Mouse (Mus musculus) spleen, embryonic (tissue): ENCODE data around the gene Crcp.

Experiments
- CTCF ChIA-PET: fragments of 350-600 bp; sonication (Branson Sonifier 250); formaldehyde crosslinking; loops from one replicate; lab custom pipeline; 2022; lab: Charles Lee

The Crcp gene

DNA sequence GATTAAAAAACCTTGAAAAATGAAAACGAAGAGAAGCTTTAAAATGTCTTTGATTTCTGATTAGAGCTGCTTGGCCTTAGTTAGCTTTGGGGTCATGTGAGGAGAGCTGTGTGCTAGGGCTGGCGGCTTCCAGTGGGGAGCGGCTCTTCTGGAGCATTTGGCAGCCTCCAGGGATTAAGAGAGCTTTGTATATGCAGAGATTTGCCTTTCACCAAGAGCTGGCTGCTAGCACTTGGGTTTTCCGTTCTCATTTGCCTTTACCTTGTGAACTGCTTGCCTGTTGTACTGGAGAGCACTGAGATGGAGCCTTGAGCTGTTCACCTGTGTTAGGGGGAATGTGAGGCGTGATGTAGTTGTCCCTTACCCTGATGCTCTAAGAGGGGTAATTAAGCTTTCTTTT, 23.4 kb downstream of the Crcp start:
- CTCF ChIA-PET, result interaction anchor here (0.6 to 1.4 kb wide), 3 partner anchors 23 to 274 kb away, joined by 3 to 4 read pairs (median 3); no protein-coding TSS in a partner anchor

- CTCF ChIA-PET, result interaction anchor here (0.6 to 1.4 kb wide), 2 partner anchors 88 to 274 kb away, joined by 3 to 4 read pairs; no protein-coding TSS in a partner anchor
Measured at GRCm38 (mm10) chr5:130052955-130053354, 23.9 kb downstream of the Crcp start.

DNA sequence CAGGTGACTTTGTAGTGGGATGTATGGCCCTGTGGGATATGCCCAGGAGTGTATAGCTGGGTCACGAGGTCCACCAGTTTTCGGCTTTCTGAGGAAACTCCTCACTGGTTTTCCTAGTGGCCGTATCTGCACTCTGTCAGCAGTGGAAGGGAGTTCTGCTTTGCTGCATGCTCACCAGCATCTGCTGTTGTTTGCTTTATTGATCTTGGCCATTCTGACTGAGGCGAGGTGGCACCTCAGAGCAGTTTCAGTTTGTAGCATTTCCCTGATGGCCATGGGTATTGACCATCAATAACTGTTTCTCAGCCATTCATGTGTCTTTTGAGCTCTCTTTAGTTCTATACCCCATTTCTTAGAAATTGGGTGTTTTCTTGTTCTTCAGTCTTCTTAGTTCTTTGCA, 26.6 kb downstream of the Crcp start:
- CTCF ChIA-PET, result interaction anchor here (1.2 to 1.9 kb wide), 2 partner anchors 11 to 23 kb away, joined by 5 read pairs; no protein-coding TSS in a partner anchor

GRCm38 (mm10) chr5:130056303-130056702, 27.2 kb downstream of the Crcp start:
- CTCF ChIA-PET, result interaction anchor here (0.6 to 1.9 kb wide), 3 partner anchors 11 to 84 kb away, joined by 3 to 5 read pairs (median 5); no protein-coding TSS in a partner anchor

GRCm38 (mm10) chr5:130059413-130060328, 30.6 kb downstream of the Crcp start:
- CTCF ChIA-PET, result no interaction called here

DNA sequence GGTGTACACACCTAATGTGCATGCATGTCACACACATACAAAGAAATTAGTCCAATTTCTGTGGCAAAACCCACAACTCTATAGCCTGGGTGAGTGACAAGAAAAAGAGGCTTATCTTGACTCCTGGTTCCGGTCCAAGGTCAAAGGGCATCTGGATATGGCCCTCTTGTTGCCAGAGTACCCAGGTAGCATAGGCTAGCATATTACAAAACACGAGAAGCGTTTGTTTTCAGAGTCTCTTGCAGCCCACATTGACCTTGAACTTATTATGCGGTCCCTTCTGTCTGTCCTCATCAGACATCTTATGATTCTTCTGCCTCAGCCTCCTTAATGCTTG, 31.2 kb downstream of the Crcp start:
- CTCF ChIA-PET, result no interaction called here

GRCm38 (mm10) chr5:130062096-130062495, 33.0 kb downstream of the Crcp start:
- CTCF ChIA-PET, result no interaction called here

- CTCF ChIA-PET, result interaction anchor here (1.0 kb wide), 1 partner anchor 9 kb away, joined by 3 read pairs; no protein-coding TSS in a partner anchor
Measured at GRCm38 (mm10) chr5:130063760-130064159, 34.7 kb downstream of the Crcp start.

GRCm38 (mm10) chr5:130065579-130065978, 36.5 kb downstream of the Crcp start:
- CTCF ChIA-PET, result interaction anchor here (1.1 kb wide), 1 partner anchor 16 kb away, joined by 3 read pairs; no protein-coding TSS in a partner anchor

DNA sequence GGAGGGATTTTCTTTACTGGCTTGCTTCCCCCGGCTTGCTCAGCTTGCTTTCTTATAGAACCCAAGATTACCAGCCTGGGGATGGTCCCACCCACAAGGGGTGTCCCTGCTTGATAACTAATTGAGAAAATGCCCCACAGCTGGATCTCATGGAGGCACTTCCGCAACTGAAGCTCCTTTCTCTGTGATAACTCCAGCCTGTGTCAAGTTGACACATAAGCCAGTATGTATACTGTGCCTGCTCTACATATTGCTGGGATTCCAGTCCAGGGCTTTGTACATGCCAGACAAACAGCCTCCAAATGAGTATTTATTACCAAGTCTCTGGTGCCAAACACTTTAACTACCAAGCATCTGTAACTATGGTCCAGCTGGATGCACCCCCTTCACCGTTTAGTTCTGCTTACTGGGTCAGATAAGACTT, 38.8 kb downstream of the Crcp start:
- CTCF ChIA-PET, result no interaction called here

- CTCF ChIA-PET, result interaction anchor here (0.7 kb wide), 1 partner anchor 53 kb away, joined by 4 read pairs; no protein-coding TSS in a partner anchor
Measured at GRCm38 (mm10) chr5:130073026-130073425, 43.9 kb downstream of the Crcp start, which contains the start of gene Tpst1. Tpst1 (plus strand) TSS chr5:130073326.

DNA sequence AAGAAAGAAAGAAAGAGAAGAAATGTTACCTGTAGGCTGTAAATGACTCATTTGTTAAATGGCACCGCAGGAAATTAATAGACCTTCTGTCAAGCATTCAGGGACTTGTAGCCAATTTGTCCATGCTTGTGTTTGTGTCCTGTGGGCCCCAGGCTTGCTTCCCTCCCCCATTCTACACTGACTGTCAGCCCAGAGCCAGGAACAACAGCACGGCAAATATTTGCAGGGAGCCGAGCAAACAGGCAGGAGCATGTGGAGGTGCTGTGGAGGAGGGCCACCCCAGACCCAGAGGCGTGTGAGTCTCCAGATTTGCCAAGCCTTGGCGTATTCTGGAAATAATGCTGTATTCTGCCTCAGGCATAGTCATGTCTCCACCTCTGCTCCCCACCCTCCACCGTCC, 45.4 kb downstream of the Crcp start:
- CTCF ChIA-PET, result no interaction called here

DNA sequence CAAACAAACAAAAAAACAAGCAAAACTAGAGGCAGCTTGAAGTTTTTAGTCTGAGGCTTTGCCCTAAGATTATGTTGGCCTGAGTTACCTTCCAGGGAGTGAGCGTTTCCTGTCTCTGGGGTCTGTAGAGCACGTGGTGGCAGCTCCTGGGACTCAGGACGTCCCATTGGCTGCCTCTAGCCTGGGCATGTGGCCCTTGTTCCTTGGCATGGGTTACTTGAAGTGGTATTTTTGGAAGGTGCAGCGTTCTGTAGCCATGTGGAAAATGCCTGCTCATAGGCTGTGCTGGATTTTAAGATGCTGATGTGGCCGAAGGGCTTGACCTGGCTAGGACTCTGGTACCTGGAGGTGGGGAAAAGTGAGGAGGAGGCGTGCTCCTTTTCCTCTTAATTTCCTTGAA, 47.3 kb downstream of the Crcp start:
- CTCF ChIA-PET, result no interaction called here

DNA sequence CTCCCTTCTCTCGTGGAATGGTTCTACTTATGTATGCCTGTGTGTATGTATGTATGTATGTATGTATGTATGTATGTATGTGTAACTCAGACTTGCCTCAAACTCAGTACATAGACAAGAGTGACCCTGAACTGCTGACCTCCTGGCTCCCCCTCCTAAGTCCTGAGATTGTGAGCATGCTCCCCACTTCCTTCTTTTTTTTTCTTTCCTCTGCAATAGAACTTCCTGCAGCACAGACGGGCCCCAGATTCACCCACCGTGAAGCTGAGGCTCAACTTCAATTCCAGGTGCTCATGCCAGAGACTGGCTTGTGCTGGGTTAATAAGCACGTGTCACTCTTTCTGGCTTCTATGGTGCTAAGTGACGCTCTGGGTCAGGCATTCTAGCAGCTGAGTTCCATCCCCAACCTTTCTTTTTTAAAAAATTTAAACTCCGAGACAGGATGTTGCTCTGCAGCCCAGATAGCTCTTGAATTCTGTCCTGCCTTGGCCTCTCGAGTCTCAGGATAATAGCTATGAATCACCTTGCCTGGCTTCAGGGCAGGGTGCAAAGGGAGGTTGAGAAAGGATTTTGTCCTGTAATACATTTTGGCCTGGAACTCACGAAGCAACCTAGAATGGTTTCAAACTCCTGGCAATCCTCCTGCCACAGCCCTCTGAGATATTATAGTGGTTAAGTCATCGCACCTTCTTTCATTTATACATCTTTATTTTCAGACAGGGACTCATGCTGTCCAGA, 49.2 kb downstream of the Crcp start:
- CTCF ChIA-PET, result interaction anchor here (0.5 to 0.7 kb wide), 2 partner anchors 22 to 220 kb away, joined by 3 to 5 read pairs; no protein-coding TSS in a partner anchor

GRCm38 (mm10) chr5:130078834-130079156, 49.7 kb downstream of the Crcp start:
- CTCF ChIA-PET, result interaction anchor here (0.7 kb wide), 1 partner anchor 22 kb away, joined by 5 read pairs; no protein-coding TSS in a partner anchor

- CTCF ChIA-PET, result interaction anchor here (0.6 kb wide), 1 partner anchor 63 kb away, joined by 3 read pairs; no protein-coding TSS in a partner anchor
Measured at GRCm38 (mm10) chr5:130079202-130080050, 50.3 kb downstream of the Crcp start.

- CTCF ChIA-PET, result interaction anchor here (0.6 kb wide), 1 partner anchor 62 kb away, joined by 3 read pairs; no protein-coding TSS in a partner anchor
Measured at GRCm38 (mm10) chr5:130080051-130080681, 51.1 kb downstream of the Crcp start.

GRCm38 (mm10) chr5:130081181-130081881, 52.2 kb downstream of the Crcp start:
- CTCF ChIA-PET, result no interaction called here

DNA sequence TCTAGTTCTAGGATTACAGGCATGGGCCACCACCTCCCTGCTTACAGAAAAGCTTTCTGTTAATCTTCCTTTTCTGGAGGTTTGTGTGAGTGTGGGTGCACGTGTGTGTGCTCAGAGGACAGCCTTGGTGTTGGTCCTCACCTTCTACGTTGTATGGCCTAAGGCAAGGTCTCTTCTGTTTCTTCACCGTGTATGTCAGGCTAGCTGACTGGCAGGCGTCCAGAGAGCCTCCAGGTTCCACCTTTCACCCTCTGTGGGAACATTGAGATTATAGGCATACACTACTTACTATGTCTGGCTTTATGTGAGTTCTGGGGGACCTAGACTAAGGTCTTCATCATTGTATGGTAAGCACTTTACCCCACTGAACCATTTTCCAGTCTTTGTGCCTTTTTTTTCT, 53.3 kb downstream of the Crcp start:
- CTCF ChIA-PET, result no interaction called here

DNA sequence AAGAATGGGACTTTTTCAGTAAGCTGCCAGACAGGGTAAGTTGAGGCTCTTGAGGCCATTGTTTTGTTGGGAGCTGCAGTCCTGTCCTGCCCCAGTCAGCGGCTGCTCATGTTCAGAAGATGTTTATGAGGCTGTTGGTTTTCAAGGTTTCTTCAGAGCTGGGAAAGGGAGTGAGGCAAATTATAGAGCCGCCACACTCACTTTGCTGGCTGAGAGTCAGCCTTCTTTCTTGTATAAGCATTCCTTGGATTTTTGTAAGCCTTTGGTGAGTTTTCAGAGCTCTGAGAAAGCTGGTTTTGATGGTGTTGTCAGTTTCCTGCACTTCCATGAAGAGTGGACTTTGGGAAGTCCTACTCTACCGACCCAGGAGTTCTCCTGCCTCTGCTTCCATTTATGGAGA, 55.2 kb downstream of the Crcp start:
- CTCF ChIA-PET, result no interaction called here
